Mouse (Mus musculus) limb, embryonic 14.5 days (tissue): ENCODE measurements around the gene Strip1. TPM values are rescaled to one million over a fixed set of nuclear protein-coding genes. Genes with fewer than 3 reads are reported as not detected.

Experiments used
- ATAC-seq: fragments of 200-750 bp; cut with Nextera tagmentation; 2 replicates; pipeline ENCODE4 v1.8.0; 2017; ENCODE audit warnings: low read depth, moderate number of reproducible peaks, moderate TSS enrichment; ENCODE audit not compliant: low FRiP score
- DNase-seq: peaks from one replicate; pipeline ENCODE4 v3.0.0-alpha.2; 2015; ENCODE audit warnings: low spot score
- H3K27ac ChIP-seq: fragments of 300-500 bp; sonication (generic); replicated peaks from 2 replicates; pipeline ENCODE4 v1.5.1; 2014; ENCODE audit warnings: low read depth, mild to moderate bottlenecking, low read length, moderate library complexity, mixed read lengths
- H3K27me3 ChIP-seq: fragments of 300-500 bp; sonication (generic); 2 replicates; pipeline ENCODE4 v1.6.1; 2014; ENCODE audit warnings: low read length, mixed read lengths; ENCODE audit not compliant: control insufficient read depth, insufficient read depth
- H3K36me3 ChIP-seq: fragments of 300-500 bp; sonication (generic); 2 replicates; pipeline ENCODE4 v1.6.1; 2014; ENCODE audit warnings: mild to moderate bottlenecking, low read length, moderate library complexity, mixed read lengths; ENCODE audit not compliant: control insufficient read depth, insufficient read depth
- H3K4me1 ChIP-seq: fragments of 300-500 bp; sonication (generic); 2 replicates; pipeline ENCODE4 v1.6.1; 2014; ENCODE audit warnings: antibody characterized with exemption, low read length, mixed read lengths; ENCODE audit not compliant: control insufficient read depth, insufficient read depth
- H3K4me2 ChIP-seq: fragments of 300-500 bp; sonication (generic); replicated peaks from 2 replicates; pipeline ENCODE4 v1.6.1; 2014; ENCODE audit warnings: low read depth, mild to moderate bottlenecking, low read length, moderate library complexity; ENCODE audit not compliant: severe bottlenecking
- H3K4me3 ChIP-seq: fragments of 300-500 bp; sonication (generic); replicated peaks from 2 replicates; pipeline ENCODE4 v1.5.1; 2014; ENCODE audit warnings: low read length
- H3K9ac ChIP-seq: fragments of 300-500 bp; sonication (generic); 2 replicates; pipeline ENCODE4 v1.6.1; 2014; ENCODE audit warnings: mild to moderate bottlenecking, low read depth, low read length, moderate library complexity; ENCODE audit not compliant: severe bottlenecking
- H3K9me3 ChIP-seq: fragments of 300-500 bp; sonication (generic); 2 replicates; pipeline ENCODE4 v1.6.1; 2016; ENCODE audit warnings: low read length; ENCODE audit not compliant: control insufficient read depth
- POLR2A ChIP-seq: fragments of 200-500 bp; IDR thresholded peaks from 2 replicates; pipeline ENCODE4 v1.8.0; 2012; ENCODE audit warnings: inconsistent platforms, mild to moderate bottlenecking, moderate library complexity, borderline replicate concordance; ENCODE audit not compliant: insufficient read depth, insufficient read length; ENCODE audit errors: extremely low read depth
- WGBS: fragments of 180-500 bp; shearing (Covaris S2); extraction: QIAGEN DNeasy Blood & Tissue Kit; methylation state at CpG from one replicate; pipeline ENCODE4 v1.1.7; 2014; 5-methylcytosine and 5-hydroxymethylcytosine counted together
- polyA plus RNA-seq, 2 experiments: library from polyadenylated mRNA; depleted of rRNA in 1 of 2; stranded (reverse) in 1 of 2; unstranded in 1 of 2; fragments of >200 nt; fragmentation: Nextera tagmentation in 1 of 2; extraction: Ambion mirVana in 1 of 2; gene quantifications; 2 replicates each; pipeline versions ENCODE4 v1.2.1 to v1.2.3; 2012 to 2014

The Strip1 gene
- polyA plus RNA-seq, 2 experiments = 59.7 to 74.1 TPM

DNA sequence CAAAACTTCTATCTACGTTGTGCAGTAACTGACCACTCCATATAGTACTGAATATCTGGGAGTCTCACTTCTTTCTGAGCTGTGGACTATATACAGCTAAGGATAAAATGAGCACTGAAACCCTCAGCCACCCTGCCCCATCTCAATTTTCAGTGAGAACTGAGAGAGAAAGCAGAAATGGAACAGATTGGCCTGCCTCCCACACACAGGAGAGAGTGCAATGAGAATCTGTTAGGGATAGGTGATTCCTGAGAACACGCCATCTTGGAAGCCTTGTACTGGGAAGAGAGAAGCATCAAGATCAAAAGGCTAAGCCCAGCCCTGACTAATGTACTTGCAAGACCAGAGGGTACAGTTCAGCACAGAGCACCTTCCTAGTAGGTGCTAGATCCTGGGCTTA, 2.9 kb downstream of the Strip1 start:
- 92% methylated on average over 2 of the region's 2 CpGs for WGBS
- TF ChIP-seq POLR2A = no peak

GRCm38 (mm10) chr3:107627641-107628040, 3.9 kb downstream of the Strip1 start:
- H3K27ac ChIP-seq = no peak overlapping the region
- no peak overlapping the region for H3K4me2 ChIP-seq
- peaks cover 7% of the 10 kb centered on the region for H3K4me1 ChIP-seq
- H3K27me3 ChIP-seq = no peaks in the 10 kb centered on the region
- 92% methylated on average over 7 of the region's 7 CpGs for WGBS
- H3K4me3 ChIP-seq = no peak overlapping the region
- H3K9me3 ChIP-seq = no peaks in the 10 kb centered on the region
- H3K36me3 ChIP-seq = peaks cover 69% of the 10 kb centered on the region
- H3K9ac ChIP-seq = no peak overlapping the region
- no peak for TF ChIP-seq POLR2A
- DNase-seq = no peak
- no peak for ATAC-seq

More for the DNA sequence above, 2.9 kb downstream of the Strip1 start:
- Histone ChIP-seq H3K4me2 (no peak overlapping the region), H3K36me3 (peaks cover 60% of the 10 kb centered on the region), H3K9me3 (no peaks in the 10 kb centered on the region), H3K27ac (no peak overlapping the region), H3K4me1 (peaks cover 7% of the 10 kb centered on the region), H3K4me3 (no peak overlapping the region), H3K9ac (no peak overlapping the region), H3K27me3 (no peaks in the 10 kb centered on the region)
- DNase-seq (no peak), ATAC-seq (no peak)

GRCm38 (mm10) chr3:107626751-107627150, 4.7 kb downstream of the Strip1 start:
- ATAC-seq = no peak
- Histone ChIP-seq H3K27ac (no peak overlapping the region), H3K36me3 (peaks cover 78% of the 10 kb centered on the region), H3K9ac (no peak overlapping the region), H3K4me1 (peaks cover 5% of the 10 kb centered on the region), H3K27me3 (no peaks in the 10 kb centered on the region), H3K9me3 (no peaks in the 10 kb centered on the region), H3K4me3 (no peak overlapping the region), H3K4me2 (no peak overlapping the region)
- DNase-seq = no peak
- no peak for TF ChIP-seq POLR2A
- 96% methylated on average over 8 of the region's 8 CpGs for WGBS

DNA sequence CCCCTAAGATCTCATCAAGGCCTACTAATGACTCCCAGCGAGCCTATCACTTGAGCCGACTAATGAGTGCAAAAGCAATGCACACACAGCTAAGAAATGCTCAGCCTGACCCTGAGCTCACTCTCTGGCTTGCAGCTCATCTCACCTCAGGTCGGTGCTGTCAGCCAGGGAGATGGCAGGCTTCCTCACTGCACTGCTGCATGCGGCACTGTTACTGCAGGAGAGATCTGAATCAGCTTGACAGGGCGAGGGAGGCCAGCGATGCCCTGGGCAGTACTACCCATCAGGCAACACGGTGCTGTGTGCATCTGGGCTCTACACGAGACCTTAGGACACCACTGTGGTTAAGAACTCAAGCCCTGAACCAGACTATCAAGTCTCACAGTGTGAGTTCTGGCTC, 6.0 kb downstream of the Strip1 start:
- peaks cover 5% of the 10 kb centered on the region for H3K4me1 ChIP-seq
- DNase-seq (no peak), ATAC-seq (no peak)
- H3K27me3 ChIP-seq = no peaks in the 10 kb centered on the region
- 93% methylated on average over 8 of the region's 8 CpGs for WGBS
- no peaks in the 10 kb centered on the region for H3K9me3 ChIP-seq
- no peak overlapping the region for H3K4me2 ChIP-seq
- TF ChIP-seq POLR2A = no peak
- peaks cover 90% of the 10 kb centered on the region for H3K36me3 ChIP-seq
- H3K9ac ChIP-seq = no peak overlapping the region
- no peak overlapping the region for H3K27ac ChIP-seq
- H3K4me3 ChIP-seq = no peak overlapping the region

- H3K27me3 ChIP-seq = no peaks in the 10 kb centered on the region
- 96% methylated on average over 8 of the region's 8 CpGs for WGBS
- H3K9ac ChIP-seq = no peak overlapping the region
- H3K9me3 ChIP-seq = no peaks in the 10 kb centered on the region
- no peaks in the 10 kb centered on the region for H3K4me1 ChIP-seq
- peaks cover 94% of the 10 kb centered on the region for H3K36me3 ChIP-seq
- DNase-seq = no peak
- H3K4me3 ChIP-seq = no peak overlapping the region
- no peak for TF ChIP-seq POLR2A
- no peak overlapping the region for H3K27ac ChIP-seq
- H3K4me2 ChIP-seq = no peak overlapping the region
- ATAC-seq = no peak
Measured at GRCm38 (mm10) chr3:107624424-107624823, 7.1 kb downstream of the Strip1 start.

DNA sequence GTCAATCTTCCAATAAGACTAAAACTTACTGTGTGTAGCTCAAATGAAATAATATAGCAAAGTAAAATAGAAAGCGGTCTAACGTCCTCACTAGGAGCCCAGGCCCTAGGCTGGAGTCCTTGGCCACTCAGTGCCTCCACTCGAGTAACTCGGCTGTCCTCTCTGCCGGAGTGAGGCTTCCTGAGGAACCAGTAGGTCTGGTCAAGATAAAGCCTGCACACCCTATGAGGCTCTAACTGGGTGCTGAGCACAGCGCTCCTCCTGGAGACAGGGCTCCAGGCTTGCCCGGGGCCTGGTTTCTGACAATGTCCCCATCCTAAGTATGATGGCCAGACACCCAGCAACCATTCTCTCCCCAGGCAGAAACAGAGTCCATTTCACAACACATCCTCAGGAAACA, 9.0 kb downstream of the Strip1 start:
- Histone ChIP-seq H3K9ac (no peak overlapping the region), H3K4me1 (no peaks in the 10 kb centered on the region), H3K4me3 (no peak overlapping the region), H3K36me3 (peaks cover 97% of the 10 kb centered on the region), H3K27ac (no peak overlapping the region), H3K4me2 (no peak overlapping the region), H3K27me3 (no peaks in the 10 kb centered on the region), H3K9me3 (no peaks in the 10 kb centered on the region)
- ATAC-seq (no peak), DNase-seq (no peak)
- TF ChIP-seq POLR2A = no peak
- 97% methylated on average over 7 of the region's 7 CpGs for WGBS
